Mouse (Mus musculus): Measurements from ENCODE around the gene Ube2d1.

- TF ChIP-seq CTCF (conservative IDR thresholded peaks at IDR 0.05; ENCODE audit: insufficient read depth, insufficient read length, low read depth, low read length), result no peak
- TF ChIP-seq POLR2A (IDR thresholded peaks at IDR 0.05; ENCODE audit: low read depth, low read length), result no peak
These were observed 62.4 kb downstream of the Ube2d1 start for GRCm38 (mm10) chr10:71222639-71223038.
